Mouse (Mus musculus) kidney, postnatal 10 days (tissue): ENCODE results near the gene Irgc1.

Source experiments
- DNase-seq: peaks from one replicate; pipeline ENCODE4 v3.0.0; 2021; ENCODE audit warnings: mixed read lengths

The Irgc1 gene

DNA sequence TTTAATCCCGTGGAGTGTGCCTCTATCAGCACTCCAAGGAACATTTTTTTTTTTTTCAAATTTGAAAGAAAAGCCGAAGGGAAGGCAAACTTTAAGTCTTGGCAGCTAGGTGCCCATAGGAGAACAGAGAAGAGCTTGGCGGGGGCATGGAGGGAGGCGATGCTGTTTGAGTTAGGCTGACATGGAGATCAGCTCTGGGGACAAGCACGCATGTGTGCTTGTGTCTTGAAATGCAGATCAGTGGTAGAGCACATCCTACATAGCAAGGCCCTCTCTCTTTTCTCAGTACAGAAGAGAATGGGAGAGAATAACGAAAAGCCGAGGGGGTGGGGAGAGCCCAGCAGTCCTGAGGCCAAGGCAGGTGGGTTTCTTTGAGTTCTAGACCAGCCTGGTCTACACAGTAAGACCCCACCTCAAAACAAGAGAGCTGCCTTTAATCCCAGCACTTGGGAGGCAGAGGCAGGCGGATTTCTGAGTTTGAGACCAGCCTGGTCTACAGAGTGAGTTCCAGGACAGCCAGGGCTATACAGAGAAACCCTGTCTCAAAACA is 53.7 kb downstream of the Irgc1 start:
- no peak for DNase-seq

DNA sequence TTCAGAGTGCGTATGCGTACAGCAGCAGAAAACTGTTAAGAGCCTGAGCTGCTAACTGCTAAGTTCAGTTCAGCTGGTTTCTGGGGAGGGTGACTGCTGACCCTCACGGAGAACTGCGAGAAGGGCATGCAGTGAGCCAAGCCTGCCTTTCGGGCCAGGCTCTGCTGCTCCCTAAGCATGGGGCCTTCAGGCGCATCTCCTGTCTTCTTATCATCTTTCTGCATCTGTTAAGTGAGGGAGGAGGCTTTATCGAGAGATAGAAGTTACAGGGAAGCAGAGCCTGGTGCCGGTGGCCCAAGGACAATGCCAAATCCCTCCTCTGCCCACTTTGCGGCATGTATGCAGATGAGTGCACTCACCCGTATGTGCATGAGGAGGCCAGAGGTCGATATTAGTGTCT is 55.3 kb downstream of the Irgc1 start:
- DNase-seq, result no peak

DNA sequence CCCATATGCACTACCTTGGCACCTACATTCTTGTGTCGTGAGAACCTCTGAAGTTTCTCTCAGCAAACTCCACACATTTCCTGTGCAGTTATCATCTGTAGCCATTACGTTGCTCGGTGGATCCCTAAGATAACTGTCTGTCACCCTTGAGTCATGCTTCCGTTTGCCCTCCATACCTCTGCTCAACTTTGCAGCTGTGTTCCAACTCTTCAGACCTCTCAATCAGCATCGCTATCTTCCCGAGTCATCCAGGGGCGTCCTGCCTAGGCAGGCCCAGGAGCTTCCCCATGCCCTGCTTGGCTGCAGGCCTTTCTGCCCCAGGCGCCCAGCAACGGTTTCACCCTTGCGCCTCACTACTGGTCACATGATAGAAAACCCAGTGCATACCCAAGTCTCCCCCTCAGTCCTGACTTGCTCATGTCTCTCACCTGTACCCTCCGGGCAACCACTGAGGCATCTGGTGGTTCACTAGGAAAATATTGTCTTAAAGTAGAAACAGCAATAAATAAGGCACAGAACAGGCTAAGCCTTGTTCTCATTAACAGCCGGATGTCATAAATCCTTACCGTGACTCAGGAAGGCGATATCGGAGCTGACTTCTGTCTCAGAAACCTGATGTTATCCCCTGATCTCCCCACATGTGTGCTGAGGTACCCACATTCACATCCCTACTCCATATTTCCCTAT is 57.5 kb downstream of the Irgc1 start:
- DNase-seq, result no peak

DNA sequence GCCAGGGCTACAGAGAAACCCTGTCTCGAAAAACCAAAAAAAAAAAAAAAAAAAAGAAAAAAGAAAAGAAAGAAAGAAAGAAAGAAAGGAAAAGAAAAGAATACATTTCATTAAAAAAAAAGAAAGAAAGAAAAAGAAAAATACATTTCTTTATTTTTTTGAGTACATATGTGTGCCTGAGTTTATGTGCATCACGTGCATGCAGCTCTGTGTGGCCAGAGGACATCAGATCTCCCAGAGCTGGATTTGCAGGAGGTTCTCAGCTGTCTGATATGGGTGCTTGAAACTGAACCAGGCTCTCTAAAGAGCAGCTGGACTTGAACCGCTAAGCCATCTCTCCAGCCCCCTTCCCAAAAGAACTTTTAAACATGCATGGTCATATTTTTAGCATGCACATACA is 58.0 kb downstream of the Irgc1 start:
- no peak for DNase-seq

DNA sequence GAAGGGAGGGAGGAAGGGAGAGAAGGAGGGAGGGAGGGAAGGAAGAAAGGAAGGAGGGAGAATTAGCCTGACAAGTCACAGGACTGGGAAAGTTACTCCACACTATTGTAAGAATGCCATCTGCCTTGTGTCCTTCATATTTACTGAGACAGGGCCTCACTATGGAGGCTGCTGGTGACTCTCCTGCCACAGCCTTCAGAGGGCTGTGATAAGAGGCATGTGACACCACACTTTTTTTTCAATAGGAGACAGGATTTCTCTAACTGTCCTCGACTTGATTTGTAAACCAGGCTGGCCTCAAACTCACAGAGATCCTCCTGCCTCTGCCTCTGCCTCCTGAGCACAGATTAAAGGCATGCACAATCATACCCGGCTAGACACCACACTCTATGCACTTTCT is 60.4 kb downstream of the Irgc1 start:
- DNase-seq, result no peak

DNA sequence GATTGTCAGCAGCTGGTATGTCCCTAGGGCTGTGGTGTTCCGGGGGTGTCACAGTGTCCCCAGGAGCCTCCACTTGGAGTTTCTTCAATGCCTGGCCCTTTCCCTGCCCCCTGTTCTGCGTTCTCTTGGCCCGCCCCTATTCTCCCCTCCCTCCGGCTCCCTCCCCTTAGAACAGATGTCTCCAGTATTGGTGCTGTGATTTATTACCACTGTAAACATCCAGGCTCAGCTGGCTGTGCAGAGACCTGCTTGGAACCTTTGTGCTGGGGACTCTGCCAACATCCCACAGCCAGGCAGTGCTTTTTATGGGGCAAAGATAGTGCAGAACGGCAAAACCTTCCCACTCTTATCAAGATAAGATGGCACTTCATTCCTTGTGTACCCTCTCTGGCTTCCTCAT is 61.0 kb downstream of the Irgc1 start:
- peak; percentile 37 for DNase-seq

DNA sequence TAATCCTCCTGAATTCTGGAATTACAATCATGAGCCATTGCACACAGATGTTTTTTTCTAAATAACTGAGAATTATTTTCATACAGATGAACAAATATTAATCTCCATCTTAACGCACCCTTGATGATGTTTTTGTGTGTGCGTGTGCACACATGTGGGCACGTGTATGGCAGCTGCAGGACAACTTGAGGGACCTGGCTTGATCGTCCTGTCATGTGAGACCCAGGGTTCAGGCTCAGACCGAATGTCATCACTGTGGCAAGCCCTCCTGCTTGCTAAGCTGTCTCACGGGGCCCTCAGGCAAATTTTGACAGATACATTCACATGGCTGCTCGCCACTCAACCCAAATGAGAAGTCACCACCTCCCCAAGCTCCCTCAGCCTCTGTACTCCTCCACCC is 61.6 kb downstream of the Irgc1 start:
- no peak for DNase-seq

DNA sequence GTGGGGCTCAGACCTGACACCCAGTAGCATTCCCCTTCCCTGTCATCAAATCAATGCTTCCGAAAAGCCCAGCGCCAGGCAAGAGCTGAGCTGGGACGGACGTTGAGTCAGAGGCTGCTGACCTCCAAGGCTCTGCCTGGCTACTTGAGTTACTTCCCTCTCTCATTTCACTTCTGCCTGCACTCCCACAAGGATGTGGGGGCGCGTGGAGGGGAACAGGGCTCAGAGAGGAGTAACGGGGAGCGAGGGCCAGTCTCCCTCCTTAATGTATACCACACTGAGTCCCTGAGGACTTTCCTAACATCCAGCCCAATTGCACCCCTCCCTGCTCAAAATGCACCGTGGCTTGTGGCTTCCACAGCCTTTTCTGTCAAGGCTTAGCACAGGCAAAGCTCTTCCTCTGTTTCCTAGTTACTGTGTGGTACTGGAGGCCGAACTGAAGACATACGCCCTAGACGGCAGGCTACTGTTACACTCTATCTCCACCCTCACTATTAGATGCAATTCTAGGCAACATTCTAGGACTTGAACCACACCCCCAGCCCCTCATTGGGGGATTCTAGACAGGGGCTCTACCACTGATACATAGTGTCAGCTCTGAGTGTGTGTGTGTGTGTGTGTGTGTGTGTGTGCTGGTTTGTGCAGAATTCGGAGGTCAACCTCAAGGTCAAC is 62.4 kb downstream of the Irgc1 start:
- no peak for DNase-seq

DNA sequence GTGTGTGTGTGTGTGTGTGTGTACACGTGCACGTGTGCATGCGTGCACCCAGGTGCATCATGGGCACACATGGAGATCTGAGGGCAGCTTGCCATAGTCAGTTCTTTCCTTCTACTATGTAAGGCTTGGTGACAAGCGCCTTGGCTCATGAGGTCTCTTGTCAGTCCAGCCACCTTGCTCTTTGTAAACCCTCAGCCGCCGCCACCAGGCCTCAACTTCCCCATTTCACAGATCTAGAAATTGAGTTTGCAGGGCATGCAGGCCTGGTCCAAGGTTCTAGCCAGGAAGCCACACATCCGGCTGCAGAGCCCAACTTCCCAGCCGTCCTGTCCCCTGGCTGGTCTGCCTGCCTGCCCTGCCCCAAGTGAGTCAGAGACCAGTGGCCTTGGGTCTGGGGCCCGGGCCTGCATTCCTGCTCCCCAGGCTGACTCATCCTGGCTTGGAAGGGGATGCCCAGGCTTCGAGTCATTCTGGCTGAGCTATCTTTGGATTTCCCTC is 65.0 kb downstream of the Irgc1 start:
- no peak for DNase-seq

DNA sequence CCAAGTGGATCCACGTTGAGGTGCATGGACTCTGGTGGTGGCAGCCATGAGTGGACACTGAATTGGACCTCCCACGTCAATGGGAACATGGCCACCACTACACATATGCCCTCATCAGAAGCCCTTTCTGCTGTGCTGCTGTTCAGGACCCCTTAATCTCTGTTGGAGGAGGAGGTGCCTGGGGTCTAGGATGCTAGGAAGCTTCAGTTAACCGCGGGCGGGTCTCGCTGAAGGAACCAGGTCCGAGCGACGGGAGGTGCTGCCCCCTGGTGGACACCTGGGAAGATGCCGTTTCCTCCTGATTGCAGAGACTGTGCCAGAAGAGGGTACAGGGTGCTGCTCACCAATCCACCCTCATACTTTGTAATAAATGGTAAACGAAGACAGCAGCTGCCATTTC is 67.3 kb downstream of the Irgc1 start:
- peak; percentile 80 for DNase-seq

DNA sequence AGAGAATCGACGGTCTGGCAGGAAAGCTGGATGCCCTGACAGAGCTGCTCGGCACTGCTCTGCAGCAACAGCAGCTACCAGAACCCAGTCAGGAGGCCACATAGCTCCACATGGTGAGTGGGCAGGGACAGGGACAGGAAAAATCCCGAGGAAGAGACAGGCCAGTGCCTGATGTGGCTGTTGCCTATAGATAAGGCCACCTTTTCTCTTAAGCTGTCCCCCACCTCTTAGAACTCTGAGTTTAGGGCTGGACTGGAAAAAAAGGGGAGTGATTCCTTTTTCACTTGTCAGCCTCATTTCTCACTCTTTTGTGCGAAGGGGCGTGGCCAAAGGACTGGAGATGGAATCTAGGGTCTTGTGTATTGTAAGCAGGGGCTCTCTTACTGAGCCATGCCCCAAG is 68.0 kb downstream of the Irgc1 start:
- DNase-seq, result no peak

DNA sequence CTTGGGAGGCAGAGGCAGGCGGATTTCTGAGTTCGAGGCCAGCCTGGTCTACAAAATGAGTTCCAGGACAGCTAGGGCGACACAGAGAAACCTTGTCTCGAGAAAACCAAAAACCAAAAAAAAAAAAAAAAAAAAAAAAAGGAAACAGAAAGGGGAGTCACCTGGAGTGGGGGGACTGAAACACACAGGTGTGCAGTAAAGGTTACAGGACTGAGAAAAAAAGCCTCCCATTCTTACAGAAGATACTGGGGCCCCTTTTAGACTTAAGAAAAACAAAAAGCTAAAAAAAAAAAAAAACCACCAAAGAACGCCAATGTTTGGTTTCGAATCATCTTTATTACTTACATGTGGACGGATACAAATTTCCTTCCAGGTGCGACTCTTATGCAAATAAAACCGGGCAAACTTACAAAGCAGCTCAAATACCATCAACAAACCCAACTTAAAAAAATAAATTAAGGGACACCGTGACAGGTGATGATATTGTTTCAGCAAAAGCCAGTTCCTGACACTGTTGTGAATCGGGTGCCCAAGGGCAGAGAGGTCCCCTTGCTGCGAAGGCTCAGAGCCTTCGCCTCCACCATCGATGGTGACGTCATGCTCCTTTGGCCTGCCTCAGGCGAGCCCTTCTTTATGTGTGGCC is 69.2 kb downstream of the Irgc1 start:
- no peak for DNase-seq
